Mouse (Mus musculus): Measurements from ENCODE around the gene Gm1140. TPM values are rescaled to one million over a fixed set of nuclear protein-coding genes. Genes with fewer than 3 reads are reported as not detected.
"Not testable (repeated sequence)": the region's sequence is repeated elsewhere in the genome, so short reads cannot be mapped to it uniquely, and the experiment has no call there.

Gm1140 gene
- polyA plus RNA-seq (2014; fragmentation: Nextera tagmentation; extraction: Ambion mirVana) = not detected in 2 replicates

DNA sequence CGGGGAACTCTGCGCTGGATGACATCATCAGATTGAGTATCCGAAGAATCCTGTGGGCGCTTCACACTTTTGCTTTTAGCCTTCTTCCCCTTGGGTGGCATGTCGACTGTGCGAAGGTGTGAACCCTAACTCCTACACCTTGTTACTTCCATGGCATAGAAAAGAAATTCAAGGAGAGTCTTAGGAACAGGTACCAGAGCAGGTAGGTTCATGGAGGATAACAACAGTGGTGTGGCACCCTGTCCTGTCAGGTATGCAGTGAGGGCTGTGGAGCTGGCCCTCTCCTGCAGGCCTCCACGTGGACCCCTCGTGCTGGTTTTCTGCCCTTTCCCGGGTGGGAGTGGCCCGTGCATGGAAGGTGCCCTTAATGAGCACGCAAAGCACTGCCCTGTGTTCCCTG, at the start of gene Gm1140:
Gene Gm1140, minus strand, starts transcription at position 101 of the 400 bp plus-strand sequence.
- 100% methylated on average over 3 of the region's 11 CpGs for WGBS
- H3K27me3 ChIP-seq (ENCODE audit: control insufficient read depth, insufficient read depth, low read length); H3K9ac ChIP-seq (ENCODE audit: low read depth, low read length); H3K4me1 ChIP-seq (ENCODE audit: control insufficient read depth, insufficient read depth, low read length); ATAC-seq (ENCODE audit: low FRiP score, low TSS enrichment); H3K36me3 ChIP-seq (ENCODE audit: control insufficient read depth, insufficient read depth, low read length); H3K9me3 ChIP-seq (ENCODE audit: control insufficient read depth, low read length); H3K27ac ChIP-seq (ENCODE audit: low read depth, low read length); H3K4me3 ChIP-seq (ENCODE audit: low read length); H3K4me2 ChIP-seq (replicated peaks; ENCODE audit: low read depth, low read length): not testable (repeated sequence)

DNA sequence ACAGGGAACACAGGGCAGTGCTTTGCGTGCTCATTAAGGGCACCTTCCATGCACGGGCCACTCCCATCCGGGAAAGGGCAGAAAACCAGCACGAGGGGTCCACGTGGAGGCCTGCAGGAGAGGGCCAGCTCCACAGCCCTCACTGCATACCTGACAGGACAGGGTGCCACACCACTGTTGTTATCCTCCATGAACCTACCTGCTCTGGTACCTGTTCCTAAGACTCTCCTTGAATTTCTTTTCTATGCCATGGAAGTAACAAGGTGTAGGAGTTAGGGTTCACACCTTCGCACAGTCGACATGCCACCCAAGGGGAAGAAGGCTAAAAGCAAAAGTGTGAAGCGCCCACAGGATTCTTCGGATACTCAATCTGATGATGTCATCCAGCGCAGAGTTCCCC, 2.0 kb upstream of the Gm1140 start, which contains the start of gene Gm14692:
Gene Gm14692, plus strand, starts transcription at position 301 of the 400 bp plus-strand sequence.
- WGBS = 90% methylated on average over 5 of the region's 10 CpGs
- H3K4me1 ChIP-seq (ENCODE audit: control insufficient read depth, insufficient read depth, low read length); H3K36me3 ChIP-seq (ENCODE audit: control insufficient read depth, insufficient read depth, low read length); H3K9me3 ChIP-seq (ENCODE audit: control insufficient read depth, low read length); ATAC-seq (ENCODE audit: low FRiP score, low TSS enrichment); H3K4me3 ChIP-seq (ENCODE audit: low read length); H3K4me2 ChIP-seq (replicated peaks; ENCODE audit: low read depth, low read length); H3K9ac ChIP-seq (ENCODE audit: low read depth, low read length); H3K27me3 ChIP-seq (ENCODE audit: control insufficient read depth, insufficient read depth, low read length); H3K27ac ChIP-seq (ENCODE audit: low read depth, low read length): not testable (repeated sequence)

Other genes with a start within 250 kb of the Gm1140 start
- not detected in 2 replicates for gene Gm14692, start 2.1 kb upstream of the Gm1140 start, polyA plus RNA-seq (2014; fragmentation: Nextera tagmentation; extraction: Ambion mirVana)
- gene 4933436I01Rik, start 227.9 kb upstream of the Gm1140 start, polyA plus RNA-seq (2014; fragmentation: Nextera tagmentation; extraction: Ambion mirVana) = not detected in 2 replicates

Measured in kidney, embryonic 14.5 days (tissue).